Mouse (Mus musculus) heart, postnatal 0 days (tissue): ENCODE data around the gene Proser2. TPM values are rescaled to one million over a fixed set of nuclear protein-coding genes. Genes with fewer than 3 reads are reported as not detected.
A peak's percentile ranks its signal among the peaks of the same experiment; 100 is the strongest.

Source experiments
- ATAC-seq: fragments of 200-750 bp; cut with Nextera tagmentation; 2 replicates; pipeline ENCODE4 v1.8.0; 2017; ENCODE audit warnings: low read depth, moderate number of reproducible peaks, moderate library complexity; ENCODE audit not compliant: insufficient read depth
- DNase-seq: peaks from one replicate; pipeline ENCODE4 v3.0.0-alpha.2; 2016; ENCODE audit warnings: low spot score
- H3K27ac ChIP-seq: fragments of 300-500 bp; sonication (generic); 2 replicates; pipeline ENCODE4 v1.5.1; 2014; ENCODE audit warnings: low read depth, mild to moderate bottlenecking
- H3K27me3 ChIP-seq: fragments of 300-500 bp; sonication (generic); 2 replicates; pipeline ENCODE4 v1.6.1; 2014; ENCODE audit warnings: low read length, mixed read lengths; ENCODE audit not compliant: control insufficient read depth, insufficient read depth
- H3K36me3 ChIP-seq: fragments of 300-500 bp; sonication (generic); replicated peaks from 2 replicates; pipeline ENCODE4 v1.6.1; 2014; ENCODE audit warnings: low read length, mixed read lengths; ENCODE audit not compliant: control insufficient read depth, insufficient read depth
- H3K4me1 ChIP-seq: fragments of 300-500 bp; sonication (generic); 2 replicates; pipeline ENCODE4 v1.6.1; 2014; ENCODE audit warnings: antibody characterized with exemption; ENCODE audit not compliant: control insufficient read depth, insufficient read depth
- H3K4me2 ChIP-seq: fragments of 300-500 bp; sonication (generic); 2 replicates; pipeline ENCODE4 v1.6.1; 2014; ENCODE audit warnings: low read depth, mild to moderate bottlenecking, low read length, moderate library complexity
- H3K4me3 ChIP-seq: fragments of 300-500 bp; sonication (generic); 2 replicates; pipeline ENCODE4 v1.5.1; 2014; ENCODE audit warnings: low read depth, low read length
- H3K9ac ChIP-seq: fragments of 300-500 bp; sonication (generic); replicated peaks from 2 replicates; pipeline ENCODE4 v1.6.1; 2014; ENCODE audit warnings: low read depth, low read length, mixed read lengths
- H3K9me3 ChIP-seq: fragments of 300-500 bp; sonication (generic); replicated peaks from 2 replicates; pipeline ENCODE4 v1.6.1; 2016; ENCODE audit warnings: low read length; ENCODE audit not compliant: control insufficient read depth
- CTCF ChIP-seq: IDR thresholded peaks from 2 replicates; pipeline ENCODE4 v1.5.1; 2016; ENCODE audit warnings: antibody characterized with exemption, control low read depth, low read depth
- EP300 ChIP-seq: IDR thresholded peaks from 2 replicates; pipeline ENCODE4 v1.6.1; 2016; ENCODE audit warnings: antibody characterized with exemption, low read depth
- WGBS: fragments of 180-500 bp; shearing (Covaris S2); extraction: QIAGEN DNeasy Blood & Tissue Kit; methylation state at CpG from one replicate; pipeline ENCODE4 v1.1.7; 2014; 5-methylcytosine and 5-hydroxymethylcytosine counted together
- polyA plus RNA-seq: library from polyadenylated mRNA; unstranded; fragments of >200 nt; fragmentation: Nextera tagmentation; extraction: Ambion mirVana; gene quantifications from 2 replicates; pipeline ENCODE4 v1.2.1, GENCODE M21; 2015
- total RNA-seq: library from RNA; depleted of rRNA; stranded (reverse); fragments of >200 nt; gene quantifications from 2 replicates; pipeline ENCODE4 v1.2.3, GENCODE M21; 2014; ENCODE audit warnings: low replicate concordance

Proser2 gene
- total and polyA plus RNA-seq, 2 experiments from 2014 or later = 17.9 to 39.8 TPM

DNA sequence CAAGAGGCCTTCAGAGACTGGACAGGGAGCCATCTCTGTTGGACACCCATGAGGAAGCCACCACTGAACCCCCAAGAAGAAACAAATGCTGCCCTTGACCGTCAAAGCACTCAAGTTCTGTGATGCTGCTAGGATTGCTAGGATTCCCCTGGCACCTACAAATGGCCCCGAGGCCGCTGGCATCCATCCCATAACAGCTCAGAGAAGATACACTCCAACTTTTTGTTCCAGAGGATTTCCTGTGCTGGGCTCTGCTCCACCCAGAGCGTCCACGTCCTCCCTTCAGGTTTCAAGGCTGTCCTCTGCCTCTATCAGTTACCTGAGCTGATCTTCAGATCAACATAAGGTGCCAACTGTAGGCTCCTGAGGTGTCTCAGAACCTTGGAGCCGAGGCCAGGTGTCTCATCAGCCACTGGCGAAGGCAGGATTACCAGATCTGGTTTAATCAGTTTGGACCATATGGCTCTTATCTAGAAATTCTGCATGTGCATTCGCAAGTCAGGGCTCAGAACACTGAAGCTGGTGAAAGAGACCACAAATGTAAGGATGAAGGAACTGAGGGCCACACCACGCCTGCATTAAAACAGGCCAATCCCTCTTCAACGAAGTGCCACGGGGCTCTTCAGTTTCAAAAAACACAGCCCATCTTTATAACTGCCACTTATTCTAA is 1.7 kb downstream of the Proser2 start:
- 61% methylated on average over 11 of the region's 11 CpGs for WGBS
- no peak for DNase-seq
- H3K27ac ChIP-seq = no peak overlapping the region

DNA sequence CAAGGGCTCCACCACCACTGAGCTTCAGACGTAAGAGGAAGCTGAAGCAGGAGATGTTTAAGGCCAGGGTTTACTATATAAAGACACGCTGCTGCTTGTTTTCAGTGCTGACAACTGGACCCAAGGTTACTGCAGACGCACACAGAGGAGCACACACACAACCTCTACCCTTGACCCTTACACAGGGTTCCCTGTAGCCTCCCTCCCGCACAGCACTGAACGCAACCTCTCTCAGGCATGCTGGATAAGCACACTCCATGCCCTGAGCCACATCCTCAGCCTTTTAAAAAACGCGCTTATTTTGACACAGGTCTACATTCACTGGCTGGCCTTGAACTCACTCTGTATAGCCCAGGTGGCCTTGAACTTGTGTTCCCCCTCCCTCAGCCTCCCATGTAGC is 7.0 kb downstream of the Proser2 start:
- Histone ChIP-seq H3K4me1 (peaks cover 10% of the 10 kb centered on the region; the same call in 1 of the 2 replicates), H3K4me2 (no peak overlapping the region), H3K4me3 (no peak overlapping the region), H3K9me3 (no peaks in the 10 kb centered on the region), H3K27ac (no peak overlapping the region), H3K36me3 (no peaks in the 10 kb centered on the region), H3K27me3 (no peaks in the 10 kb centered on the region), H3K9ac (no peak overlapping the region)
- DNase-seq = no peak
- 70% methylated on average over 7 of the region's 7 CpGs for WGBS
- ATAC-seq = no peak
- no peak for TF ChIP-seq CTCF
- no peak for TF ChIP-seq EP300

More for the DNA sequence above, 1.7 kb downstream of the Proser2 start:
- H3K4me1 ChIP-seq = 0 out of 2 replicates have a peak, but pooled peaks cover 10% of the 10 kb centered on the region
- ATAC-seq = no peak
- peak overlapping the region; percentile 82 for H3K4me2 ChIP-seq
- H3K27me3 ChIP-seq = no peaks in the 10 kb centered on the region
- no peaks in the 10 kb centered on the region for H3K9me3 ChIP-seq
- H3K4me3 ChIP-seq = peak overlapping the region; percentile 90
- peak overlapping the region; percentile 81; the same call in 1 of the 2 replicates for H3K9ac ChIP-seq
- no peak for TF ChIP-seq EP300
- no peak for TF ChIP-seq CTCF
- H3K36me3 ChIP-seq = no peaks in the 10 kb centered on the region

DNA sequence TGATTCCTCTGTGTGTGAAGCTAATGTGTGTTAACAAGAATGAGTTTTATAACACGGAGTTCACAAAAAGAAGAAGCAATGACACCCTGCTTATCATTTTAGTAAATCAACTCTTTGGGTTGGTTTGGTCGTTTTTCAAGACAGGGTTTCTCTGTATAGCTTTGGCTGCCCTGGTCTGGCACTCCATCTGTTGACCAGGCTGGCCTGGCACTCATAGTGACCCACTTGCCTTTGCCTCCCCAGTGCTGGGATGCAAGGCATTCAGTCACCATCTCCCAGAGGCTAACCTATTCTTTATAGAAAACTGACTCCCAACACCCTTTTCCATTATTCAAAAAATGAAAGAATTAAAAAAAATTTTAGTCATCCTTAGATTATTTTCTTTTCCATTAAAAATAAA is 8.9 kb downstream of the Proser2 start:
- ATAC-seq (no peak), DNase-seq (no peak)
- Histone ChIP-seq H3K4me1 (peaks cover 10% of the 10 kb centered on the region; the same call in 1 of the 2 replicates), H3K27ac (no peak overlapping the region), H3K27me3 (no peaks in the 10 kb centered on the region), H3K9ac (no peak overlapping the region), H3K9me3 (no peaks in the 10 kb centered on the region), H3K4me2 (no peak overlapping the region), H3K4me3 (no peak overlapping the region), H3K36me3 (no peaks in the 10 kb centered on the region)
- WGBS = 73% methylated on average over 2 of the region's 2 CpGs
- TF ChIP-seq EP300 (no peak), CTCF (no peak)

DNA sequence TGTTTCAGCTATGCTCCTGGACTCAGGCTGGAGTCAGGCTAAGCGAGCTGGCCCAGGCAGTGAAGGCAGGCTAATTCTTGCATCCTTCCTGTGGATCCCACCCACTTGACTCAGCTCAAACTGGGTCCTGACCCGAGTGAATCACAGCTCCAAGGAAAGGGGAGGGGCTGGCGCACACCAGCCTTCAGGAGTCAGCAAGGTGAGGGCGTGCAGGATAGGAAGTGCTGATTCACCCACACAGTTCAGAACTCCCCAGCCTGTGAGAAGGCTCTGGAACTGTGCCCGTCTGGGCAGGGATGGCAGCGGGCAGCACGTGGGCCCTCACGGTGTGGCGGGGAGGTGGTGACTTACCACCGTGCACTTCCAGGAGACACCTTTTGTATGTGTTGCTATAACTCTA is 11.8 kb downstream of the Proser2 start:
- Histone ChIP-seq H3K27ac (peak overlapping the region; percentile 36), H3K36me3 (no peaks in the 10 kb centered on the region), H3K9me3 (no peaks in the 10 kb centered on the region), H3K4me2 (no peak overlapping the region), H3K9ac (no peak overlapping the region), H3K27me3 (no peaks in the 10 kb centered on the region), H3K4me3 (no peak overlapping the region), H3K4me1 (peaks cover 10% of the 10 kb centered on the region; the same call in 1 of the 2 replicates)
- ATAC-seq (peak; percentile 62), DNase-seq (no peak)
- TF ChIP-seq CTCF (no peak), EP300 (no peak)
- WGBS = 40% methylated on average over 10 of the region's 10 CpGs

DNA sequence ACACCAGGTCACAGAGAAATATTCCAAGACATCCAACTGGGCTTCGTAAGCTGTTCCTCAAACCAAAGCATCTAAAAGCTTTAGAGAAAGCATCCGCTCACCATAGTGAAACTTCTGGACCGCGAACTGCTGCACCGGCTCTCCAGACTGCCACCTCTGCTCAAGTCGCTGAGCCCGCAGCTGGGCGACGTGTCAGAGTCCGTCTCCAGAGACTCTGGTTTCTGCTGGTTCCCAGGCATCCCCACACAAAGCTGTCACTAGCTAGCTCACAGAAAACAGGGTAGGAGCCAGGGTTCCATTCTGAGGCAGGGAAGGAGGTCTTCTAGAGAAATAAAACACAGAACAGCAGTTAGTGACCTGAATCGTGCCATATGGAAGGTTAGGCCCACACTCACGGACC is 16.2 kb downstream of the Proser2 start:
- TF ChIP-seq EP300 (no peak), CTCF (no peak)
- DNase-seq = no peak
- no peak for ATAC-seq
- H3K9ac ChIP-seq = no peak overlapping the region
- H3K9me3 ChIP-seq = no peaks in the 10 kb centered on the region
- H3K4me3 ChIP-seq = no peak overlapping the region
- H3K27me3 ChIP-seq = no peaks in the 10 kb centered on the region
- peaks cover 9% of the 10 kb centered on the region; the same call in 1 of the 2 replicates for H3K4me1 ChIP-seq
- 73% methylated on average over 12 of the region's 12 CpGs for WGBS
- no peak overlapping the region for H3K27ac ChIP-seq
- no peaks in the 10 kb centered on the region; the same call in 1 of the 2 replicates for H3K36me3 ChIP-seq
- no peak overlapping the region for H3K4me2 ChIP-seq
